Mouse (Mus musculus): ENCODE data around the gene Olfr1425. TPM values are rescaled to one million over a fixed set of nuclear protein-coding genes. Genes with fewer than 3 reads are reported as not detected.
"Not testable (repeated sequence)": the region's sequence is repeated elsewhere in the genome, so short reads cannot be mapped to it uniquely, and the experiment has no call there.

Olfr1425 gene
- not detected in 2 replicates for polyA plus RNA-seq (2016; fragmentation: Nextera tagmentation; extraction: Ambion mirVana)

- ATAC-seq (ENCODE audit: low FRiP score); H3K4me1 ChIP-seq: not testable (repeated sequence)
- 82% methylated on average over 4 of the region's 4 CpGs for WGBS
Measured at GRCm38 (mm10) chr19:12077631-12078030, at the start of gene Olfr1425. Gene Olfr1425 (minus strand): TSS chr19:12077731.

GRCm38 (mm10) chr19:12123103-12123502 lies 45.6 kb upstream of the Olfr1425 start, which contains the start of gene Olfr76:
Gene Olfr76 (minus strand): TSS chr19:12123203.
- Histone ChIP-seq H3K4me3 (replicated peaks) (no peak within 1 kb of the TSS), H3K27me3 (no peaks in the 10 kb centered on the region), H3K9me3 (no peaks in the 10 kb centered on the region), H3K4me1 (no peaks in the 10 kb centered on the region), H3K27ac (no peak within 1 kb of the TSS), H3K9ac (no peak within 1 kb of the TSS), H3K4me2 (no peak within 1 kb of the TSS), H3K36me3 (replicated peaks) (no peaks in the 10 kb centered on the region)
- no peak for ATAC-seq (ENCODE audit: low FRiP score)
- WGBS: 80% methylated on average over 3 of the region's 3 CpGs

More at GRCm38 (mm10) chr19:12077631-12078030, at the start of gene Olfr1425:
- H3K9me3 ChIP-seq; H3K4me3 ChIP-seq (replicated peaks); H3K4me2 ChIP-seq; H3K36me3 ChIP-seq (replicated peaks); H3K9ac ChIP-seq; H3K27ac ChIP-seq; H3K27me3 ChIP-seq: not testable (repeated sequence)

DNA sequence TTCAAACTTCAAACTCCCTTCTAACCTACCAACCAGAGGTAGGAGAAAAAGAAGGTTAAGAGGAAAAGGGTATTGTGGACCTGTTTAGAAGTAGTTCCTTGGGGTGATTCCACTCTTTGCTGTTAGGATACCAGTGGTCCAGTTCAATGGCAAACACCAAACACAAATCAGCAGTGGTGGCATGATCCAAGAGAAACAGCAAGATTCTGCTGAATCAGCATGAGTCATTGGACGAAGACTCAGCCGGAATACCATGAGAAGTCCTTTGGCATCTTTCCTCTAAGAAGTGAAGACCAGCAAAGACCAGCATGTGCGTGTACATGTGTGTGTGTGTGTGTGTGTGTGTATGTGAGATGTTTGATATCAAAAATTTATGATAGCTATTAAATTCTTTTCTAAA lies 38.9 kb upstream of the Olfr1425 start:
- H3K4me1 ChIP-seq: no peaks in the 10 kb centered on the region
- H3K9me3 ChIP-seq: no peaks in the 10 kb centered on the region
- ATAC-seq (ENCODE audit: low FRiP score): no peak
- H3K4me3 ChIP-seq (replicated peaks): no peak overlapping the region
- H3K36me3 ChIP-seq (replicated peaks): no peaks in the 10 kb centered on the region
- no peak overlapping the region for H3K27ac ChIP-seq
- H3K27me3 ChIP-seq: no peaks in the 10 kb centered on the region
- H3K4me2 ChIP-seq: no peak overlapping the region
- 95% methylated on average over 3 of the region's 3 CpGs for WGBS
- no peak overlapping the region for H3K9ac ChIP-seq

GRCm38 (mm10) chr19:12115797-12116196 lies 38.3 kb upstream of the Olfr1425 start, which contains the start of gene Olfr1428:
Gene Olfr1428 (minus strand): TSS chr19:12115897.
- no peak for ATAC-seq (ENCODE audit: low FRiP score)
- Histone ChIP-seq H3K27me3 (no peaks in the 10 kb centered on the region), H3K4me2 (no peak within 1 kb of the TSS), H3K9me3 (no peaks in the 10 kb centered on the region), H3K4me3 (replicated peaks) (no peak within 1 kb of the TSS), H3K27ac (no peak within 1 kb of the TSS), H3K36me3 (replicated peaks) (no peaks in the 10 kb centered on the region), H3K4me1 (no peaks in the 10 kb centered on the region), H3K9ac (no peak within 1 kb of the TSS)
- WGBS: 79% methylated on average over 1 of the region's 1 CpGs

- no peak overlapping the region for H3K4me2 ChIP-seq
- H3K4me3 ChIP-seq (replicated peaks): no peak overlapping the region
- no peaks in the 10 kb centered on the region for H3K36me3 ChIP-seq (replicated peaks)
- H3K9ac ChIP-seq: no peak overlapping the region
- ATAC-seq (ENCODE audit: low FRiP score): no peak
- no peaks in the 10 kb centered on the region for H3K27me3 ChIP-seq
- no peaks in the 10 kb centered on the region for H3K4me1 ChIP-seq
- 69% methylated on average over 1 of the region's 1 CpGs for WGBS
- no peak overlapping the region for H3K27ac ChIP-seq
- H3K9me3 ChIP-seq: no peaks in the 10 kb centered on the region
Measured at GRCm38 (mm10) chr19:12113807-12114206, 36.3 kb upstream of the Olfr1425 start.

- H3K4me3 ChIP-seq (replicated peaks): no peak overlapping the region
- no peak for ATAC-seq (ENCODE audit: low FRiP score)
- H3K4me1 ChIP-seq: no peaks in the 10 kb centered on the region
- no peak overlapping the region for H3K27ac ChIP-seq
- no peaks in the 10 kb centered on the region for H3K9me3 ChIP-seq
- WGBS: 65% methylated on average over 1 of the region's 1 CpGs
- no peaks in the 10 kb centered on the region for H3K36me3 ChIP-seq (replicated peaks)
- no peaks in the 10 kb centered on the region for H3K27me3 ChIP-seq
- H3K4me2 ChIP-seq: no peak overlapping the region
- H3K9ac ChIP-seq: no peak overlapping the region
Measured at GRCm38 (mm10) chr19:12104541-12104940, 27.0 kb upstream of the Olfr1425 start.

DNA sequence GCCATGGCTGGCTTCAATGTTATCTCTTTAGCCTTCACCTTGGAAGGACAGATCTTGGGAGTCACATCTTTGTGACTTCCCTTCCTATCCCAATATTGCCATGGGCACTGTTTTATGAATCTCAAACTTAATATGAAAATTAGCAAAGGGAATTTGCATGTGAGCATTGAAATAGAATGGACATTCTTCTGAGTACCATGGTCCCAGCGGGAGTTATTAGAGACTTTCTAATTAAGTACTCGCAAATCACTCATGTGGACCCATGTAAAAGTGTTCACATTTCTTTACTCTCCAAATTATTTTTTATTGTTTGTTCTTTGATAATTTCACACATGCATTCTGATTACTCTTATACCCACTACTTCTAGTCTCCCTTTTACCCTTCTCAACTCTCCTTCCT lies 25.7 kb upstream of the Olfr1425 start, which contains the start of gene Olfr1427:
TSS of gene Olfr1427 (minus strand) at position 101 of the 400 bp plus-strand sequence.
- Histone ChIP-seq H3K27me3 (no peaks in the 10 kb centered on the region), H3K27ac (no peak within 1 kb of the TSS), H3K9me3 (no peaks in the 10 kb centered on the region), H3K36me3 (replicated peaks) (no peaks in the 10 kb centered on the region), H3K9ac (no peak within 1 kb of the TSS), H3K4me1 (no peaks in the 10 kb centered on the region), H3K4me2 (no peak within 1 kb of the TSS), H3K4me3 (replicated peaks) (no peak within 1 kb of the TSS)
- 96% methylated on average over 2 of the region's 2 CpGs for WGBS
- ATAC-seq (ENCODE audit: low FRiP score): no peak

DNA sequence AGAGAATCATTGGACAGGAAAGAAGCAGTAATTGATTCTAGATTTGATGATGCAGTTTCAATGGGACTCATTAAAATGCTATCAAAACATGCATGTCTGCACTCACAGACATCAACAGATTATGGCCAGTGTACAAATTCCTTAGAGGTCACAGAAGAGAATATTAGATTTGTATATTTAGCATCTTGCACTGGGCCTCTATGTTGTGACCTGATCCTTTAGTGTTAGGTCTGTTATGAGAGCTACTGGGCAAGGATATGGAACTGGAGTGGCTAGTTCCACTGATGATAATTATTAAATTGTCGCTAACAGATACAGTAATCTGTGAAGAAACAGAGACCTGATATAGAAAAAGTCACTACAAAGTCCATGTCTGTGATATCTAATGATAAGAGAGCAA lies 14.4 kb upstream of the Olfr1425 start, which contains the start of gene Olfr1426:
TSS of gene Olfr1426 (minus strand) at position 101 of the 400 bp plus-strand sequence.
- Histone ChIP-seq H3K4me2 (no peak within 1 kb of the TSS), H3K4me1 (no peaks in the 10 kb centered on the region), H3K4me3 (replicated peaks) (no peak within 1 kb of the TSS), H3K27me3 (no peaks in the 10 kb centered on the region), H3K36me3 (replicated peaks) (no peaks in the 10 kb centered on the region), H3K9me3 (no peaks in the 10 kb centered on the region), H3K27ac (no peak within 1 kb of the TSS), H3K9ac (no peak within 1 kb of the TSS)
- no peak for ATAC-seq (ENCODE audit: low FRiP score)
- WGBS: 89% methylated on average over 1 of the region's 1 CpGs

DNA sequence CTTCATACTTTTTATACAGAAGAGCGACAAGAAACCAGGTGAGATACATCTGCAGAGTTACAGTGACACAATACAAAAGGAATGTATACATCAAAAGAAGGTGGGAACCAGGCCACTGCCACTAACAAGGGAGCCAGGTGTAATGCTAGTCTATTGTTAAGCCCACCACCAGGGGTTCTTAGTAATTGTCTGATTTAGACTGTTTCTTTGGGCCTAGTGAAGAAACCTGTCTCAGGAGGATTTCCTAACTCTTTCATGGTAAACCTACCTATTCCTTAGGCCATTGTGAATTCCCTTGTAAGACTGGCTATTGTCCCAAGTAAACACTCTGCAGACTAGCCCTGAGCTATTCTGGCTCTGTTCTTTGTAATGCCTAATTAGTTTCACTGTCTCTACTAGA lies 8.0 kb downstream of the Olfr1425 start:
- H3K9ac ChIP-seq; H3K4me1 ChIP-seq; H3K4me3 ChIP-seq (replicated peaks); H3K4me2 ChIP-seq; H3K36me3 ChIP-seq (replicated peaks); H3K27ac ChIP-seq; ATAC-seq (ENCODE audit: low FRiP score); H3K9me3 ChIP-seq; H3K27me3 ChIP-seq: not testable (repeated sequence)
- WGBS: 94% methylated on average over 1 of the region's 1 CpGs

GRCm38 (mm10) chr19:12067806-12068205 lies 9.7 kb downstream of the Olfr1425 start:
- 64% methylated on average over 1 of the region's 1 CpGs for WGBS
- not testable (repeated sequence) for H3K4me2 ChIP-seq; H3K4me3 ChIP-seq (replicated peaks); H3K4me1 ChIP-seq; ATAC-seq (ENCODE audit: low FRiP score); H3K9ac ChIP-seq; H3K27ac ChIP-seq; H3K27me3 ChIP-seq; H3K9me3 ChIP-seq; H3K36me3 ChIP-seq (replicated peaks)

GRCm38 (mm10) chr19:12062582-12062981 lies 14.9 kb downstream of the Olfr1425 start, which contains the start of gene Olfr1424:
Gene Olfr1424 (minus strand): TSS chr19:12062682.
- ATAC-seq (ENCODE audit: low FRiP score); H3K4me2 ChIP-seq; H3K9ac ChIP-seq; H3K4me1 ChIP-seq; H3K27ac ChIP-seq; H3K9me3 ChIP-seq; H3K4me3 ChIP-seq (replicated peaks); H3K36me3 ChIP-seq (replicated peaks); H3K27me3 ChIP-seq: not testable (repeated sequence)
- 91% methylated on average over 1 of the region's 1 CpGs for WGBS

- Histone ChIP-seq H3K27me3 (no peaks in the 10 kb centered on the region), H3K27ac (no peak overlapping the region), H3K9ac (no peak overlapping the region), H3K9me3 (no peaks in the 10 kb centered on the region), H3K4me2 (no peak overlapping the region), H3K4me1 (no peaks in the 10 kb centered on the region), H3K4me3 (replicated peaks) (no peak overlapping the region), H3K36me3 (replicated peaks) (no peaks in the 10 kb centered on the region)
- no peak for ATAC-seq (ENCODE audit: low FRiP score)
- WGBS: 92% methylated on average over 5 of the region's 5 CpGs
Measured at GRCm38 (mm10) chr19:12043163-12043562, 34.4 kb downstream of the Olfr1425 start.

- Histone ChIP-seq H3K9ac (no peak within 1 kb of the TSS), H3K9me3 (no peaks in the 10 kb centered on the region), H3K4me1 (no peaks in the 10 kb centered on the region), H3K27ac (no peak within 1 kb of the TSS), H3K4me3 (replicated peaks) (no peak within 1 kb of the TSS), H3K27me3 (no peaks in the 10 kb centered on the region), H3K4me2 (no peak within 1 kb of the TSS), H3K36me3 (replicated peaks) (no peaks in the 10 kb centered on the region)
- ATAC-seq (ENCODE audit: low FRiP score): no peak
- WGBS: 68% methylated on average over 2 of the region's 2 CpGs
Measured at GRCm38 (mm10) chr19:12041217-12041616, 36.3 kb downstream of the Olfr1425 start, which contains the start of gene Olfr1423. Gene Olfr1423 (minus strand): TSS chr19:12041317.

Data from forebrain, embryonic 12.5 days (tissue).